Mouse (Mus musculus): ENCODE measurements around the gene Gm28048.

Gene Gm28048

GRCm38 (mm10) chr11:22860335-22861227 is 121.3 kb downstream of the Gm28048 start, which contains the start of gene B3gnt2:
Gene B3gnt2, minus strand, starts transcription at chr11:22860961.
- peak in 1 of 2 experiments; percentile 30 for DNase-seq (ENCODE audit: low spot score in 2 of 2)

- DNase-seq (ENCODE audit: low spot score in 2 of 2) = peak in 1 of 2 experiments; percentile 67
Measured at GRCm38 (mm10) chr11:22859633-22860334, 122.1 kb downstream of the Gm28048 start.

- peak in 1 of 2 experiments; percentile 22 for DNase-seq (ENCODE audit: low spot score in 2 of 2)
Measured at GRCm38 (mm10) chr11:22859301-22859632, 122.6 kb downstream of the Gm28048 start.

GRCm38 (mm10) chr11:22858441-22859300 is 123.2 kb downstream of the Gm28048 start:
- no peak for DNase-seq (ENCODE audit: low spot score in 2 of 2)

- DNase-seq (ENCODE audit: low spot score in 2 of 2) = no peak
Measured at GRCm38 (mm10) chr11:22857705-22858440, 124.0 kb downstream of the Gm28048 start.

GRCm38 (mm10) chr11:22857106-22857704 is 124.7 kb downstream of the Gm28048 start:
- DNase-seq (ENCODE audit: low spot score in 2 of 2) = no peak

- DNase-seq (ENCODE audit: low spot score in 2 of 2) = no peak
Measured at GRCm38 (mm10) chr11:22856371-22856965, 125.4 kb downstream of the Gm28048 start.

- no peak for DNase-seq (ENCODE audit: low spot score in 2 of 2)
Measured at GRCm38 (mm10) chr11:22854571-22854970, 127.3 kb downstream of the Gm28048 start.

- no peak for DNase-seq (ENCODE audit: low spot score in 2 of 2)
Measured at GRCm38 (mm10) chr11:22853477-22854157, 128.3 kb downstream of the Gm28048 start.

- no peak for DNase-seq (ENCODE audit: low spot score in 2 of 2)
Measured at GRCm38 (mm10) chr11:22852510-22852909, 129.4 kb downstream of the Gm28048 start.

- DNase-seq (ENCODE audit: low spot score in 2 of 2) = no peak
Measured at GRCm38 (mm10) chr11:22851416-22851815, 130.5 kb downstream of the Gm28048 start.

- no peak for DNase-seq (ENCODE audit: low spot score in 2 of 2)
Measured at GRCm38 (mm10) chr11:22850077-22850476, 131.8 kb downstream of the Gm28048 start.

GRCm38 (mm10) chr11:22848649-22849195 is 133.2 kb downstream of the Gm28048 start:
- DNase-seq (ENCODE audit: low spot score in 2 of 2) = no peak

GRCm38 (mm10) chr11:22847732-22848648 is 133.9 kb downstream of the Gm28048 start:
- no peak for DNase-seq (ENCODE audit: low spot score in 2 of 2)

- DNase-seq (ENCODE audit: low spot score in 2 of 2) = no peak
Measured at GRCm38 (mm10) chr11:22846960-22847731, 134.7 kb downstream of the Gm28048 start.

GRCm38 (mm10) chr11:22846093-22846835 is 135.6 kb downstream of the Gm28048 start:
- DNase-seq (ENCODE audit: low spot score in 2 of 2) = no peak

Measured in left cerebral cortex, adult 9 months (tissue).